Mouse (Mus musculus): ENCODE data around the gene Gm49388.

GRCm38 (mm10) chr7:127800435-127801009 lies 15.1 kb downstream of the Gm49388 start, which contains the start of gene Hsd3b7:
- 0 out of 2 replicates have a peak, but pooled peaks have one; percentile 18 for TF ChIP-seq POLR2A (IDR thresholded peaks at IDR 0.05; ENCODE audit: borderline replicate concordance, control insufficient read depth, low read depth, low read length)
- TF ChIP-seq CTCF (IDR thresholded peaks at IDR 0.05; ENCODE audit: control insufficient read depth, insufficient read depth, low read length), result peak; percentile 74

All from bone marrow, adult 2 months (tissue).